In the genomic region with DNA sequence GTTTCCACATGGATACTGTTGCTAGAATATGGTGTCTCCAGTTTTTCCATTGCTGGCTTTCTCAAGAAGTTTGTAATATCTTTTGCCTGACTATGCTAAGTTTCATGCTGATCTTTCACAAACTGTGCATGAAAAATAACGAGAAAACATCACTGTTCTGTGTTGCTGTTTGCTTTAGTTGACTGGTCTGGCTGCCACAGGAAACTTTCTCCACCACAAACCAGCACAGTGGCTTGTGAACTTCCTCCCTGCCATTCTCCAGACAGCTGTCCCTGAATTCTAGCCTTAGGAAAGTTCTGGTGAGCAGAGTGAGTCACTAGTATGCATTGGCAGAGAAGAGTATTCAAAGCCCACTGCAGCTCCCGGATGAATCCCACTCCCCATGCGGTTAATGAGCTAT, we compare ENCODE assay signal across 17 mouse cellular contexts. TPM values are rescaled to one million over a fixed set of nuclear protein-coding genes. Genes with fewer than 3 reads are reported as not detected.
A peak's percentile ranks its signal among the peaks of the same experiment; 100 is the strongest.
DNase-seq lines count a peak whose midpoint lies in the region; ATAC-seq and TF ChIP-seq lines count a peak whose summit lies in the region.
"Had no signal": no experiment of that assay in that cellular context is flagged by ENCODE, and none has a peak within 500 bp of the region (broad histone marks: within the 10 kb centered on the region; RNA-seq: fewer than 3 reads in every experiment).

No protein-coding gene starts in this region.

- H3K9me3 ChIP-seq in heart, embryonic 12.5 days (replicated peaks): no peaks in the 10 kb centered on the region

- 68% methylated on average over 3 of the region's 3 CpGs for WGBS in heart, embryonic 12.5 days

- H3K36me3 ChIP-seq in heart, embryonic 12.5 days: no peaks in the 10 kb centered on the region

- no peak for ATAC-seq in heart, embryonic 12.5 days (ENCODE audit: insufficient number of reproducible peaks, low FRiP score)
- peak; percentile 98 for ATAC-seq in hematopoietic stem cell, adult 5-6 weeks (replicated peaks in 1 of 2; ENCODE audit: insufficient read depth in 1 of 2, low FRiP score in 2 of 2, low TSS enrichment in 1 of 2, low read depth in 1 of 2, poor library complexity in 2 of 2, severe bottlenecking in 2 of 2)
- ATAC-seq: forebrain, postnatal 0 days; liver, postnatal 0 days had no signal

- H3K4me1 ChIP-seq in heart, embryonic 12.5 days (replicated peaks): no peaks in the 10 kb centered on the region
- H3K4me1 ChIP-seq in cortical plate, adult 2 months (ENCODE audit: control insufficient read depth, insufficient read depth, low read length): no peaks in the 10 kb centered on the region; the same call in 1 of the 2 replicates

- no peak overlapping the region for H3K4me2 ChIP-seq in heart, embryonic 12.5 days
- H3K4me2 ChIP-seq: hindbrain, embryonic 14.5 days had no signal

- H3K27me3 ChIP-seq in heart, embryonic 12.5 days (replicated peaks): no peaks in the 10 kb centered on the region

- TF ChIP-seq POLR2A in cortical plate, adult 2 months (IDR thresholded peaks at IDR 0.05; ENCODE audit: extremely low read depth, insufficient read depth, low read length): no peak

- peak; percentile 17 to 42 for DNase-seq in heart, adult 18-20 months
- DNase-seq in 416B (ENCODE audit: low read depth): peak; percentile 94
- no peak for DNase-seq in cerebellum, adult 9-10 months
- DNase-seq in c-Kit-positive CD71-positive TER-119-positive erythroid progenitor cells, embryonic 14.5 days (ENCODE audit: low spot score): no peak
- no peak for DNase-seq in lung, postnatal 14 days
- DNase-seq: B cell, adult 2 months; cerebellum, adult 8-10 months; forebrain, postnatal 0 days; kidney, adult 9 months; kidney, postnatal 25 days; liver, postnatal 0 days; lung, postnatal 10 days; thymus, postnatal 25 days had no signal

- no peak overlapping the region for H3K27ac ChIP-seq in heart, embryonic 12.5 days (ENCODE audit: poor library complexity, severe bottlenecking)
- peak overlapping the region; percentile 73; the same call in 1 of the 2 replicates for H3K27ac ChIP-seq in cortical plate, adult 2 months (ENCODE audit: insufficient read depth, low read length)
- H3K27ac ChIP-seq: hindbrain, embryonic 14.5 days had no signal

- no peak for TF ChIP-seq CTCF in cortical plate, adult 2 months (IDR thresholded peaks at IDR 0.05; ENCODE audit: extremely low read depth, insufficient read depth, low read length)

- H3K9ac ChIP-seq in heart, embryonic 12.5 days: no peak overlapping the region
- H3K9ac ChIP-seq: forebrain, postnatal 0 days; hindbrain, embryonic 14.5 days; liver, postnatal 0 days had no signal

- no peak overlapping the region for H3K4me3 ChIP-seq in heart, embryonic 12.5 days
- H3K4me3 ChIP-seq in cortical plate, adult 2 months (ENCODE audit: insufficient read depth, low read length): no peak overlapping the region

RNA-seq across cellular contexts. Expression of a gene that starts 1.1 kb away (rescaled TPM):
- total RNA-seq in heart, adult 18-20 months (2021): 1 to 10 TPM; 2.2 to 3.5 TPM
- 0.34 and 0.41 TPM in 2 replicates for polyA plus RNA-seq in heart, embryonic 12.5 days (2016; fragmentation: Nextera tagmentation; extraction: Ambion mirVana)
- polyA plus RNA-seq in cortical plate, adult 2 months (2012; rRNA removed): 3.8 and 3.9 TPM in 2 replicates
- 2.2 and 13.9 TPM in 2 replicates for total RNA-seq in hematopoietic stem cell, adult 5-6 weeks (2017)

Comparison
In these comparisons a context has a peak if more than half of its experiments do, and no peak if none do; other contexts are left out.
1. DNase-seq: peak in heart, adult 18-20 months (2 of 2) and 416B (single experiment); none in cerebellum, adult 9-10 months (single experiment), c-Kit-positive CD71-positive TER-119-positive erythroid progenitor cells, embryonic 14.5 days (single experiment) and lung, postnatal 14 days (single experiment).